Mouse (Mus musculus): ENCODE measurements around the gene Usp17lb. TPM values are rescaled to one million over a fixed set of nuclear protein-coding genes. Genes with fewer than 3 reads are reported as not detected.
"Not testable (repeated sequence)": the region's sequence is repeated elsewhere in the genome, so short reads cannot be mapped to it uniquely, and the experiment has no call there.

The Usp17lb gene
- polyA plus RNA-seq (2015; fragmentation: Nextera tagmentation; extraction: Ambion mirVana) = not detected in 2 replicates

DNA sequence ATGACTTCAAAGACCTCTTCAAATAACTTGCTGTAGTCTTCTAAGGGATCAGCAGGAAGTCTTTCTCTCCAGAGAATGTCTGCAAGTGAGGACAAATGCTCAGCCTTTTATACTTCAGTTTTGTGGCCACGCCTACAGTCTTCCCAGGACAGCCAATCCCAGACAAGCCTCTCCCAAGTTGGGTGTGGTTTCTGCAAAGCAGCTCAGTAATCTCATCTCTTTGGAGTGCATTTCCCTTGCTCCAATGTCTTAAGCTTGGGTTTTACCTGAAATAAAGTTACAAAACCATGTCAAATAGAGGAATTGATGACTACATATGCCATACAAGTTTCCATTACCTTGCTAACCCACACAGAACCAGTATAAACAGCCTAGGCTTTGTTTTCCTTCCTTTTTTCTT lies at the start of gene Usp17lb:
Gene Usp17lb (minus strand): TSS at position 101 of the 400 bp plus-strand sequence.
- no peak for ATAC-seq (replicated peaks)
- Histone ChIP-seq H3K4me2 (replicated peaks) (no peak within 1 kb of the TSS), H3K4me1 (no peaks in the 10 kb centered on the region), H3K27me3 (no peaks in the 10 kb centered on the region), H3K9me3 (no peaks in the 10 kb centered on the region), H3K27ac (replicated peaks) (no peak within 1 kb of the TSS), H3K36me3 (no peaks in the 10 kb centered on the region), H3K4me3 (no peak within 1 kb of the TSS), H3K9ac (replicated peaks) (no peak within 1 kb of the TSS)
- WGBS = 52% methylated on average over 1 of the region's 1 CpGs

DNA sequence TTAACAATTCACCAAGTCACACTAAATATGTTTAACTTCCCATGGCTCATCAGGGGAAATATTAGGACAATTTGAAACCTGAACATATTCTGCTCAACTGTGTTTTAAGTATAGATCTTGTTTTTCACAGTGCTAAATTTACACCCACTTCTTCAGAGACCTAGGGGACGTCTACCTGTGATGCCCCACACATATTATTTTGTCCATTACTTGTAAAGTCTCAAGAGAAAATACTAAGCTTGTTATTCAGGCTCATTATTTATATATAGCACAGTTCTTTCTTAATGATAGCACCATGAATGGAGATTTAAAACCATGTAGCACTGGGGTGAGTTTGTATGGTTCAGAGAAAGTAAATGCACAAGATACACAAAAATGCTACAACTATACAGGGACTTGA lies 35.3 kb upstream of the Usp17lb start, which contains the start of gene Olfr665:
Gene Olfr665 (plus strand): TSS at position 301 of the 400 bp plus-strand sequence.
- Histone ChIP-seq H3K9ac (replicated peaks) (no peak within 1 kb of the TSS), H3K36me3 (no peaks in the 10 kb centered on the region), H3K4me3 (no peak within 1 kb of the TSS), H3K4me1 (no peaks in the 10 kb centered on the region), H3K9me3 (no peaks in the 10 kb centered on the region), H3K27me3 (no peaks in the 10 kb centered on the region), H3K4me2 (replicated peaks) (no peak within 1 kb of the TSS), H3K27ac (replicated peaks) (no peak within 1 kb of the TSS)
- no peak for ATAC-seq (replicated peaks)
- WGBS = 46% methylated on average over 1 of the region's 1 CpGs

DNA sequence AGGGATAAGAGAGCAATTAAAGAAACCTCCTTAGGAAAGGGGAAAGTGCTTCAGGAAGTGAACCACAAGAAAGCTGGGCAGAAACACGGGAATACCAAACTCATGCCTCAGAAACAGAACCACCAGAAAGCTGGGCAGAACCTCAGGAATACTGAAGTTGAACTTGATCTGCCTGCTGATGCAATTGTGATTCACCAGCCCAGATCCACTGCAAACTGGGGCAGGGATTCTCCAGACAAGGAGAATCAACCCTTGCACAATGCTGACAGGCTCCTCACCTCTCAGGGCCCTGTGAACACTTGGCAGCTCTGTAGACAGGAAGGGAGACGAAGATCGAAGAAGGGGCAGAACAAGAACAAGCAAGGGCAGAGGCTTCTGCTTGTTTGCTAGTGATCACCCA lies 19.0 kb upstream of the Usp17lb start:
- Histone ChIP-seq H3K36me3 (no peaks in the 10 kb centered on the region), H3K4me3 (no peak overlapping the region), H3K9ac (replicated peaks) (no peak overlapping the region), H3K27me3 (no peaks in the 10 kb centered on the region), H3K4me1 (no peaks in the 10 kb centered on the region), H3K27ac (replicated peaks) (no peak overlapping the region), H3K4me2 (replicated peaks) (no peak overlapping the region), H3K9me3 (no peaks in the 10 kb centered on the region)
- ATAC-seq (replicated peaks) = no peak
- 86% methylated on average over 3 of the region's 3 CpGs for WGBS

DNA sequence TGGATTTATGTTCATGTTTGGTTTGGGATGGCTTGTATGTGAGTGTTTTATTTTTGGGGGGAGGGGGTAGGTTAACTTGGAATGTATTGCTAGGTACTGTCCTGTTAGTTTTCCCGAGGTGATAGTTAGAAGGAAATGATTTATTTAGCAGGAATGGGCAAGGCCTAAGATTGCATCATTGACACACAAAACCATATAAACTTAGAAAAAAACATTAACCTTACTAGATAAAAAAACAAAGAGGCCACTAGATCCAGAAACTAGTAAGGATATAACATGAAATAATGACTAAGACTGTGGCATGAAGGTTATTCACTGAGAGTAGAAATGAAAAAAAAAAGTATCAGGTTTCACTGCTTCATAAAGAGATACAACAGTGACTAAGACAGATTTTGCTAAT lies 15.3 kb upstream of the Usp17lb start:
- no peaks in the 10 kb centered on the region for H3K9me3 ChIP-seq
- H3K4me1 ChIP-seq = no peaks in the 10 kb centered on the region
- no peaks in the 10 kb centered on the region for H3K36me3 ChIP-seq
- no peak overlapping the region for H3K4me2 ChIP-seq (replicated peaks)
- no peak overlapping the region for H3K4me3 ChIP-seq
- ATAC-seq (replicated peaks) = no peak
- no peaks in the 10 kb centered on the region for H3K27me3 ChIP-seq
- H3K9ac ChIP-seq (replicated peaks) = no peak overlapping the region
- H3K27ac ChIP-seq (replicated peaks) = no peak overlapping the region
- 85% methylated on average over 1 of the region's 1 CpGs for WGBS

DNA sequence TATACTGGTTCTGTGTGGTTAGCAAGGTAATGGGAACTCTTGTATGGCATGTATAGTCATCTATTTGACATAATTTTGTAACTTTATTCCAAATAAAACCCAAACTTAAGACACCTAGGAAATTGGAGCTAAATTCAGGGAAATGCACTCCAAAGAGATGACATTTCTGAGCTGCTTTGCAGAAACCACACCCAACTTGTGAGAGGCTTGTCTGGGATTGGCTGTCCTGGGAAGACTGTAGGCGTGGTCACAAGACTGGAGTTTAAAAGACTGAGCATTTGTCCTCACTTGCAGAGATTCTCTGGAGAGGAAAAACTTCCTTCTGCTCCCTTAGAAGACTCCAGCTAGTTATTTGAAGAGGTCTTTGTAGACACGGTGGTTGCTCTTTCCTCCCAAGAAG lies 14.3 kb upstream of the Usp17lb start, which contains the start of gene Usp17la:
Gene Usp17la (plus strand): TSS at position 301 of the 400 bp plus-strand sequence.
- not testable (repeated sequence) for H3K4me3 ChIP-seq; ATAC-seq (replicated peaks); H3K27me3 ChIP-seq; H3K36me3 ChIP-seq; H3K27ac ChIP-seq (replicated peaks); H3K9ac ChIP-seq (replicated peaks); H3K9me3 ChIP-seq; H3K4me1 ChIP-seq; H3K4me2 ChIP-seq (replicated peaks)
- WGBS = 71% methylated on average over 2 of the region's 2 CpGs

DNA sequence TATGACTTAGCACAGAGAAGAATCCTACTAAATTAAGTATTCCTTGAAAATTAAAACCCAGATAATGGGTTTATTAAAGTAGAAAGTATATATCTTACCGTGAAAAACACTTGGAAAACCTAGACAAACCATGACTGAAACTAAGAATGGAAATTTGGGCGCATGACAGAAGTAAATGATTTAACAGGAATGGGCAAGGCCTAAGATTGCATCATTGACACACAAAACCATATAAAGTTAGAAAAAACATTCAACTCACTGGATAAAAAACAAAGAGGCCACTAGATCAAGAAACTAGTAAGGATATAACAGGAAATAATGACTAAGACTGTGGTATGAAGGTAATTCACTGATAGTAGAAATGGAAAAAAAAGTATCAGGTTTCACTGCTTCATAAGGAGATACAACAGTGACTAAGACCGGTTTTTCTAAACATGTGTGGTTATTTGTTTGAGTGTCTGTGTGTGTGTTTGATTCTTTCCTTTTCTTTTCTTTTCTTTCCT lies 12.9 kb upstream of the Usp17lb start:
- H3K4me3 ChIP-seq = no peak overlapping the region
- 87% methylated on average over 3 of the region's 3 CpGs for WGBS
- no peaks in the 10 kb centered on the region for H3K9me3 ChIP-seq
- no peak overlapping the region for H3K4me2 ChIP-seq (replicated peaks)
- no peaks in the 10 kb centered on the region for H3K36me3 ChIP-seq
- no peaks in the 10 kb centered on the region for H3K4me1 ChIP-seq
- no peak for ATAC-seq (replicated peaks)
- H3K9ac ChIP-seq (replicated peaks) = no peak overlapping the region
- no peaks in the 10 kb centered on the region for H3K27me3 ChIP-seq
- no peak overlapping the region for H3K27ac ChIP-seq (replicated peaks)

DNA sequence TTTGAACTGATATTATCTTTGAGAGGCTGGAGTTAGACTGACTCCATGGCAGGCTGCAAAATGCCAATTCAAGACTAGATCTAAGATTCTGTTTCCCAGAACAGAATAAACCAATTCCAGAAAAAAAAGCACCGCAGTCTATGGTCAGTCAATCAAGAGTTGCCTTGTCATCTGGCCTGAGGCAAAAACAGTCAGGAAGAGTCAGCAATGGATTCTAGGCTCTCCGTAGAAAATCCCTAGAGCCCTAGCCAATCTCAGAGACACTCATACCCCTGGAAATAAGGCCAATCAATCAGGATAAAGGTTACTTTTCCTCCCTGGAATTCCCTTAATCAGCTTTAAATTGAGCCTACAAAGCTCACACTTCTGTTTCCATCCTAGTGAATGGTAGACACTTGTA lies 9.1 kb upstream of the Usp17lb start:
- H3K27me3 ChIP-seq; H3K4me2 ChIP-seq (replicated peaks); H3K9ac ChIP-seq (replicated peaks); H3K9me3 ChIP-seq; H3K4me1 ChIP-seq; ATAC-seq (replicated peaks); H3K27ac ChIP-seq (replicated peaks); H3K4me3 ChIP-seq; H3K36me3 ChIP-seq: not testable (repeated sequence)
- 71% methylated on average over 2 of the region's 2 CpGs for WGBS

DNA sequence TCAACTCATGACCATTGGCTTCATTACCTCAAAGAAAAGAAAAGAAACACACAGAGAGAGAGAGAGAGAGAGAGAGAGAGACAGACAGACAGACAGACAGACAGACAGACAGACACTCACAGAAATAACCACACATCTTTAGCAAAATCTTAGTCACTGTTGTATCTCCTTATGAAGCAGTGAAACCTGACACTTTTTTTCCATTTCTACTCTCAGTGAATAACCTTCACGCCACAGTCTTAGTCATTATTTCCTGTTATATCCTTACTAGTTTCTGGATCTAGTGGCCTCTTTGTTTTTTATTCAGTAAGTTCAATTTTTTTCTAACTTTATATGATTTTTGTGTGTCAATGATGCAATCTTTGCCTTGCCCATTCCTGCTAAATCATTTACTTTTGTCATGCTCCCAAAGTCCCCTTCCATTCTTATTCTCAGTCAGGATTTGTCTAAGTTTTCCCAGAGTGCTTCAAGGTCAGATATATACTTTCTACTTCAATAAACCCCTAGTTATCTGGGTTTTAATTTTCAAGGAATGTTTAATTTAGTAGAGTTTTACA lies 1.4 kb upstream of the Usp17lb start:
- no peak overlapping the region for H3K9ac ChIP-seq (replicated peaks)
- H3K36me3 ChIP-seq = no peaks in the 10 kb centered on the region
- no peak overlapping the region for H3K4me2 ChIP-seq (replicated peaks)
- H3K4me3 ChIP-seq = no peak overlapping the region
- 89% methylated on average over 1 of the region's 1 CpGs for WGBS
- no peak overlapping the region for H3K27ac ChIP-seq (replicated peaks)
- no peaks in the 10 kb centered on the region for H3K4me1 ChIP-seq
- H3K27me3 ChIP-seq = no peaks in the 10 kb centered on the region
- no peak for ATAC-seq (replicated peaks)
- no peaks in the 10 kb centered on the region for H3K9me3 ChIP-seq

DNA sequence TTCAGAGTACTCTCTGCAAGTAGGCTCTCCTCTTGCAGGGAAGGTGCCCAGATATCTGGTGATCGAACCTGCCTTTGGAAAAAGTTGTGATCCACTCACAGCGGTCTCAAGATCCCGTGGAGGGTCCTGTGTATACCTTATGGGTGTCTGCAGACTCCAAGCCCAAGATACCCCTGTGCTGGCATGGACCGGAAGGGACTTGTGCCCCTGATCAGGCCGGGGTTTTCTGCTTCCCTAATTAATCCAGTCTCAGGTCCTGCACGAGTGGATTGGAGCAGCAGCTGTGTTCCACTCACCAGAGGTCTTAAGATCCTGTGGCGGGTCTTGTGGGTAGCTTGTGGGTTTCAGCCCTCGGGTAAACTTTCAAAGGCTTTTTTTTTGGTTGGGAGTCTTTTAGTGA lies 32.1 kb downstream of the Usp17lb start:
- H3K36me3 ChIP-seq; H3K4me3 ChIP-seq; H3K4me1 ChIP-seq; H3K9ac ChIP-seq (replicated peaks); H3K4me2 ChIP-seq (replicated peaks); ATAC-seq (replicated peaks); H3K27ac ChIP-seq (replicated peaks); H3K27me3 ChIP-seq; H3K9me3 ChIP-seq: not testable (repeated sequence)
- 86% methylated on average over 8 of the region's 8 CpGs for WGBS

DNA sequence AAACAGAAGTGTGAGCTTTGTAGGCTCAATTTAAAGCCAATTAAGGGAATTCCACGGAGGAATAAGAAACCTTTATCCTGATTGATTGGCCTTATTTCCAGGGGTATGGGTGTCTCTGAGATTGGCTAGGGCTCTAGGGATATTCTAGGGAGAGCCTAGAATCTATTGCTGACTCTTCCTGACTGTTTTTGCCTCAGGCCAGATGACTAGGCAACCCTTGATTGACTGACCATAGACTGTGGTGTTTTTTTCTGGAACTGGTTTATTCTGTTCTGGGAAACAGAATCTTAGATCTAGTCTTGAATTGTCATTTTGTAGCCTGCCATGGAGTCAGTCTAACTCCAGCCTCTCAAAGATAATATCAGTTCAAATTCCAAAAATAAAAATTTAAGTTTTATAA lies 51.6 kb downstream of the Usp17lb start:
- no peak overlapping the region for H3K9ac ChIP-seq (replicated peaks)
- WGBS = 33% methylated on average over 1 of the region's 1 CpGs
- ATAC-seq (replicated peaks) = no peak

More for the DNA sequence above, 51.6 kb downstream of the Usp17lb start:
- H3K4me3 ChIP-seq = no peak overlapping the region
- no peaks in the 10 kb centered on the region for H3K36me3 ChIP-seq
- H3K4me2 ChIP-seq (replicated peaks) = no peak overlapping the region
- no peaks in the 10 kb centered on the region for H3K9me3 ChIP-seq
- no peaks in the 10 kb centered on the region for H3K4me1 ChIP-seq
- H3K27me3 ChIP-seq = no peaks in the 10 kb centered on the region
- H3K27ac ChIP-seq (replicated peaks) = no peak overlapping the region

Other genes starting within 250 kb of the Usp17lb start
- gene Olfr655, start 240.8 kb downstream of the Usp17lb start, polyA plus RNA-seq (2015; fragmentation: Nextera tagmentation; extraction: Ambion mirVana) = 0.15 TPM in 1 of 2 replicates, not detected in the other
- not detected in 2 replicates for gene Olfr656, start 228.6 kb downstream of the Usp17lb start, polyA plus RNA-seq (2015; fragmentation: Nextera tagmentation; extraction: Ambion mirVana)
- gene Olfr657, start 217.8 kb downstream of the Usp17lb start, polyA plus RNA-seq (2015; fragmentation: Nextera tagmentation; extraction: Ambion mirVana) = not detected in 2 replicates
- gene Olfr658, start 195.3 kb downstream of the Usp17lb start, polyA plus RNA-seq (2015; fragmentation: Nextera tagmentation; extraction: Ambion mirVana) = 0.08 TPM in 1 of 2 replicates, not detected in the other
- not detected in 2 replicates for gene Olfr659, start 175.8 kb downstream of the Usp17lb start, polyA plus RNA-seq (2015; fragmentation: Nextera tagmentation; extraction: Ambion mirVana)
- not detected in 2 replicates for gene Olfr661, start 156.1 kb downstream of the Usp17lb start, polyA plus RNA-seq (2015; fragmentation: Nextera tagmentation; extraction: Ambion mirVana)
- not detected in 2 replicates for gene Usp17le, start 65.1 kb downstream of the Usp17lb start, polyA plus RNA-seq (2015; fragmentation: Nextera tagmentation; extraction: Ambion mirVana)
- gene Usp17la, start 14.4 kb upstream of the Usp17lb start, polyA plus RNA-seq (2015; fragmentation: Nextera tagmentation; extraction: Ambion mirVana) = not detected in 2 replicates
- not detected in 2 replicates for gene Olfr665, start 35.4 kb upstream of the Usp17lb start, polyA plus RNA-seq (2015; fragmentation: Nextera tagmentation; extraction: Ambion mirVana)
- not detected in 2 replicates for gene Olfr666, start 53.3 kb upstream of the Usp17lb start, polyA plus RNA-seq (2015; fragmentation: Nextera tagmentation; extraction: Ambion mirVana)
- not detected in 2 replicates for gene Olfr667, start 78.9 kb upstream of the Usp17lb start, polyA plus RNA-seq (2015; fragmentation: Nextera tagmentation; extraction: Ambion mirVana)
- gene Olfr668, start 85.5 kb upstream of the Usp17lb start, polyA plus RNA-seq (2015; fragmentation: Nextera tagmentation; extraction: Ambion mirVana) = not detected in 2 replicates
- not detected in 2 replicates for gene Olfr669, start 91.6 kb upstream of the Usp17lb start, polyA plus RNA-seq (2015; fragmentation: Nextera tagmentation; extraction: Ambion mirVana)
- gene Olfr670, start 120.0 kb upstream of the Usp17lb start, polyA plus RNA-seq (2015; fragmentation: Nextera tagmentation; extraction: Ambion mirVana) = not detected in 2 replicates
- not detected in 2 replicates for gene Olfr671, start 136.5 kb upstream of the Usp17lb start, polyA plus RNA-seq (2015; fragmentation: Nextera tagmentation; extraction: Ambion mirVana)
- gene Olfr672, start 159.4 kb upstream of the Usp17lb start, polyA plus RNA-seq (2015; fragmentation: Nextera tagmentation; extraction: Ambion mirVana) = not detected in 2 replicates
- not detected in 2 replicates for gene Olfr675, start 185.9 kb upstream of the Usp17lb start, polyA plus RNA-seq (2015; fragmentation: Nextera tagmentation; extraction: Ambion mirVana)
- gene Olfr676, start 190.1 kb upstream of the Usp17lb start, polyA plus RNA-seq (2015; fragmentation: Nextera tagmentation; extraction: Ambion mirVana) = not detected in 2 replicates
- not detected in 2 replicates for gene Olfr677, start 208.8 kb upstream of the Usp17lb start, polyA plus RNA-seq (2015; fragmentation: Nextera tagmentation; extraction: Ambion mirVana)
- not detected in 2 replicates for gene Olfr678, start 221.9 kb upstream of the Usp17lb start, polyA plus RNA-seq (2015; fragmentation: Nextera tagmentation; extraction: Ambion mirVana)
- not detected in 2 replicates for gene Olfr679, start 238.6 kb upstream of the Usp17lb start, polyA plus RNA-seq (2015; fragmentation: Nextera tagmentation; extraction: Ambion mirVana)